Mouse (Mus musculus) urinary bladder, postnatal 10 days (tissue): Measurements from ENCODE around the gene Zfp652.
A peak's percentile ranks its signal among the peaks of the same experiment; 100 is the strongest.
"Not testable (repeated sequence)": the region's sequence is repeated elsewhere in the genome, so short reads cannot be mapped to it uniquely, and the experiment has no call there.

Source experiments
- DNase-seq: peaks from one replicate; pipeline ENCODE4 v3.0.0; 2022; ENCODE audit warnings: low spot score

The Zfp652 gene

GRCm38 (mm10) chr11:95712563-95713224 is at the start of gene Zfp652:
Zfp652 (plus strand) TSS chr11:95712673.
- DNase-seq, result peak; percentile 62

GRCm38 (mm10) chr11:95666529-95667149 is 45.8 kb upstream of the Zfp652 start, which contains the start of gene Phb:
Phb (plus strand) TSS chr11:95666957.
- DNase-seq, result peak; percentile 63

GRCm38 (mm10) chr11:95667177-95667576 is 45.3 kb upstream of the Zfp652 start:
- DNase-seq, result no peak

DNA sequence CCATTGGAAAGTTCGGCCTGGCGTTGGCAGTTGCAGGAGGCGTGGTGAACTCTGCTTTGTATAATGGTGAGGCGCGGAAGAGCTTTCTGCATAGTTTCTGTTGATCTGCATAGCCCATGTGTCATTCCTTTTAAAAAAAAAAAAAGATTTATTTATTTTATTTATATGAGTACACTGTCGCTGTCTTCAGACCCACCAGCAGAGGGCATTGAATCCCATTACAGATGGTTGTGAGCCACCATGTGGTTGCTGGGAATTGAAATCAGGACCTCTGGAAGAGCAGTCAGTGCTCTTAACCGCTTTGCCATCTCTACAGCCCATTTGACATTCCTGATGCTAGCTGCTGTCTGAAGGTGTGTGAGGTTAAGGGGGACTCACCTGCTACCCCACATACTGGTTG is 44.4 kb upstream of the Zfp652 start:
- DNase-seq, result not testable (repeated sequence)

GRCm38 (mm10) chr11:95675498-95675897 is 37.0 kb upstream of the Zfp652 start:
- no peak for DNase-seq

DNA sequence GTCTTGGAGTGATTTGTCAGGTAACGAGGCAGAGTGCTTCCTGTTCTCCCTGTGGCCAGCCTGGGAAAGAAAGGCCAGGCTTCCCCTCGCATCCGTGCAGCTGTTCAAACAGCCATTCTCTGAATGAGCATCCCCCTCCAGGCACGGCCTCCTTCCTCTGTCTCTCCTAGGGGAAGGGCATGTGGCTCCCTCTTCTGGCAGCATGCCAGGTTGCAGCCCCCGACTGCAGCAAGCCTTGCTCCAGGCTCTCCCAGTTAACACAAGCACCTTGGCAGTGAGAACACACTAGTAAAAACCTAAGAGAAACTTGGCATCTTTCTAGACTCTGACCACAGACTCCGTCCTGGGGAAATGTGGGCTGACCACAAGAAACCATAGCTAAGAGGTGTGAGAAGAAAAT is 36.2 kb upstream of the Zfp652 start:
- DNase-seq, result no peak

- no peak for DNase-seq
These were observed 34.4 kb upstream of the Zfp652 start for GRCm38 (mm10) chr11:95677925-95678701.

GRCm38 (mm10) chr11:95681995-95682601 is 30.4 kb upstream of the Zfp652 start:
- no peak for DNase-seq

GRCm38 (mm10) chr11:95682946-95683345 is 29.5 kb upstream of the Zfp652 start:
- DNase-seq, result no peak

DNA sequence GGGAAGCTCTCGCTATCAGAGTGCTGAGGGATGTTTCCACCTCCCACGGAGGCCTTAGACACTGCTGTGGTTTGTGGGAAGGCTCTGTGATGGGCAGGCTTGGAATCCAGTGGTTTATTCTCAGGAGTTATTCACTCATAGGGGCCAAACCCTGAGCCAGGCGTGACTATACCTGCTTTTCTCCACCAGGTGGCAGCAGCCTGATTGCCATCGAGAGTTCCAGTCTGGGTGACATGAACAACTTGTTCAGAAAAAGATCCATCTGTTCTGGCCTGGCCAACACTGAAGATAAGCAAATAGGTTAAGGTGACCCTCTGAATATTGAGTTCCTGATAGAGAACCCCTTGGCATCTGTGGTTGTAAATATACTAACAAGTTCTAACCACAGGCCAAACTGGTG is 26.4 kb upstream of the Zfp652 start:
- no peak for DNase-seq

GRCm38 (mm10) chr11:95687084-95687656 is 25.3 kb upstream of the Zfp652 start:
- no peak for DNase-seq

GRCm38 (mm10) chr11:95688515-95688914 is 24.0 kb upstream of the Zfp652 start:
- DNase-seq, result no peak

DNA sequence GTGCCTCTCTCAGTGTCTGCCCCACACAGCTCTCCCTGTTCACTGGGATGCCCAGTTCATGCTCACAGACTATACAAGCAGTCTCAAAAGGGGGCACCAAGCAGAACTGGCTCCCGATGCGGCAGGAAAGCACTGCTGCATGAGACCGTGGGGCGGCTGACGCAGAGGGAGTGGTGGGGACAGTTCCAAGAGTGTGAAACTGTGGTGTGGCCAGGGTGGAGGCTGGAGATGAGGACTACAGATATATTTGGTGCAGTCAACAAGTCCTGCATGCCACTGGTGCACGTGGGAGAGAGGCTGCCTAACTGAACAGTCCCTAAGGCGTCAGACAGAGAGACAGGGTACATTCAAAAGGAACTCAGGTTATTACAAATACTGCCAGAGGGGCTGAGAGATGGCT is 23.5 kb upstream of the Zfp652 start:
- no peak for DNase-seq

GRCm38 (mm10) chr11:95689544-95689943 is 22.9 kb upstream of the Zfp652 start:
- no peak for DNase-seq

DNA sequence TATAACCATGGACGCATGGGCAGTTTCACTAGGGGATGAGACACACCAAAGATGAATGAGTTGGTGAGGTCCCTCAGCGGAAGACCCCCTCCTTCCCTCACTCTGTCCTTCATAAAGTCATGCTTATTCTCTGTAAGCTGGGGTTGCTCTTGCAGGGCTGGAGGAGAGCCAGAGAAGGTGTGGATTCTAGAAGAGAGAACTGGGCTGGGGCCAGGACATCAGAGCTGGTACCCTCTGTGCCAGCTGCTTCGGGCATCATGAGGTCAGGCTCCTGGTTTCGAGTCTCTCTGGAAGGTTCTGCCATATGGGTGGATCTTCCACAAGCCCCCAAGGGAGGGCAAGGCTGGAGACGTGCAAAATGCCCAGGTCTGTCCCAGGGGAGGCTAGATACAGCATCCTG is 13.9 kb upstream of the Zfp652 start:
- no peak for DNase-seq

GRCm38 (mm10) chr11:95700778-95701739 is 11.4 kb upstream of the Zfp652 start:
- no peak for DNase-seq

GRCm38 (mm10) chr11:95704032-95704969 is 8.2 kb upstream of the Zfp652 start:
- DNase-seq, result no peak

DNA sequence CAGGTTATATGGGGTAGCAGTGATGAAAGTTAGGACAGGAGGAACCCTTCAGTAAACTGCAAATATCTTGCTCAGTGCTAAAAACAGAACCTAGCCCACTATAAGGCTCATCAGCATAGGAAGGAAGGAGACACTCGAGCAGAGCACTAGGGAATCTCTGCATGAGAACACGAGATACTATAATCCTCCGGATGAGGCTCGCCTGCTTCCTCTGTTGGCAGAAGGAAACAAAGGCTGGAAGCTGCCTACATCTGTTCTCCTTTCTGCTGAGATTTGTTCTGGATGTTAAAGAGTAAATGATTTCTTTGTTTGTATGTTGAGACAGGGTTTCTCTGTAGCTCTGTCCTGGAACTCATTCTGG is 7.5 kb upstream of the Zfp652 start:
- no peak for DNase-seq

DNA sequence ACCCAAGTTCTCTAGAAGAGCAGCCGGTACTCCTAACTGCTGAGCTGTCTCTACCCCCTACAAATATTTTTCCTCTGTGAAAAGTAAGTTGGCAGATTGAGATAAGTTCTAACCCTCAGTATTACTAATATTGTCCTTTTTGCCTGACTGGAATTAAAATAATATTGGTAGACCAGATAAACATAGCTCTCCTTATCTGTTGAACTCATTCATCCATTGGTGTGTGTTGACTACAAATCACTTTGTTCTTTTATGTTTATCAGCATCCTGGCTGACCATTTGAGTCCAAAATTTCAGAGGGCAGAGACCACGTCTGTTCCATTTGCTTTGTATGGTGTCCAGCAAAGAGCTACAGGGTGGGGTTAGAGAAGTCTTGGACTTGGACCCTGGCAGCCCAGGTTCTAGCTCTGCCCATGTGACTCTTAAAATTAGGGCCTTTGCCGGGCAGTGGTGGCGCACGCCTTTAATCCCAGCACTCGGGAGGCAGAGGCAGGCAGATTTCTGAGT is 2.9 kb upstream of the Zfp652 start:
- no peak for DNase-seq

DNA sequence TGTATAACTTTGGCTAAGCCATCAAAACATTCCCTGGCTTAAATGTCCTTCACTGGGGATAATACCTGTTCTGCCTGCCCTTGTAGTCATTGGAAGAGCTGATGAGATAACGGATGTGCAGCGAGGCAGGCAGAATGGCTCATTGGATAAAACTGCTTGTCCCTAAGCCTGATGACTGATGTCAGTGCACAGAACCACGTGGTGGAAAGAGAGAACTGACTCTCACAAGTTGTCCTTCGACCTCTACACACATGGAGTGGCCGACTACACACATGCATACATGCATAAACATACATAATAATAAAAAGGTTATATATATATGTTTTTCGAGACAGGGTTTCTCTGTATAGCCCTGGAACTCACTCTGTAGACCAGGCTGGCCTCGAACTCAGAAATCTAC is 2.0 kb upstream of the Zfp652 start:
- DNase-seq, result no peak
